Mouse (Mus musculus): ENCODE data around the gene Acin1.
A peak's percentile ranks its signal among the peaks of the same experiment; 100 is the strongest.

DNA sequence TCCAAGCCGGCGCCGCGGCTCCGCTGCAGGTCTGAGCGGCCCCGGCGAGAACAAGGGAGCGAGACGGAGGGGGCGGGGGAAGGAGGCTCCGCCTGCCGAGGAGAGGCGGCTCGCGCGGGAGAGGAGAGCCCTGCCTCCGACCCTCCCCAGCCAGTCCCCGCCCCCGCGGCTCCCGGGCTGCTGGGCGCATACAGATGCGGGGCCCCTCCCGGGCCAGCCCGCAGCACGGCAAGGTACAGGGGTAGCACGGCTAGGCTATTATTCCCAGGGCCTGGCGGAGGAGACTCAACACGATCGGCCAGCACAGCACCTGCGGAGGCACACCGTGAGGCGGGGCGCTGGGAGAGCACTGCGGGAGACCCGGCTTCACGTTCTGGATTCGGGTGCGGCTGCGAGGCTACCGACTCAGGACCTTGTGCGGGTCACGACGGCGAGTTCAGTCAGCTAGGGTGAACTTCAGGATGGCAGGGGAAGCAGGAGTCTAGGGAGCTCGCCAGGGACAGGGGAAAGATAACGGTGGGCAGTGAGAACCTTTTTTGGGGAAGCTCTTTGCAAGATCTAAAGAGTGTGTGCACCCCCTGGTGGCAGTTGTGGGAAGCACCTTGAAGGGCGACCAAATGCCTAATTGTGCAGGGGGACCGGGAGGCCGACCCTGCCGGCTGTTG is 45.3 kb downstream of the Acin1 start, which contains the start of gene Cdh24:
- TF ChIP-seq CTCF (conservative IDR thresholded peaks at IDR 0.05 in 1 of 2, IDR thresholded peaks at IDR 0.05 in 1 of 2; ENCODE audit: low read depth in 2 of 2, low read length in 2 of 2) (peak; percentile 53 to 83), ZNF384 (IDR thresholded peaks at IDR 0.05; ENCODE audit: low read depth, low read length) (no peak), MYC (IDR thresholded peaks at IDR 0.05; ENCODE audit: low read depth, low read length) (no peak), KAT2A (IDR thresholded peaks at IDR 0.05; ENCODE audit: insufficient replicate concordance, low read length) (no peak), GABPA (IDR thresholded peaks at IDR 0.05; ENCODE audit: insufficient replicate concordance, low read depth, low read length) (no peak), TCF12 (IDR thresholded peaks at IDR 0.05; ENCODE audit: low read depth, low read length) (no peak), POLR2A (IDR thresholded peaks at IDR 0.05; ENCODE audit: low read depth, low read length) (no peak), EP300 (IDR thresholded peaks at IDR 0.05; ENCODE audit: low read length) (no peak)

All from CH12.LX (cell line).